Comparison of ENCODE assay signal across 8 mouse cellular contexts in the genomic region with DNA sequence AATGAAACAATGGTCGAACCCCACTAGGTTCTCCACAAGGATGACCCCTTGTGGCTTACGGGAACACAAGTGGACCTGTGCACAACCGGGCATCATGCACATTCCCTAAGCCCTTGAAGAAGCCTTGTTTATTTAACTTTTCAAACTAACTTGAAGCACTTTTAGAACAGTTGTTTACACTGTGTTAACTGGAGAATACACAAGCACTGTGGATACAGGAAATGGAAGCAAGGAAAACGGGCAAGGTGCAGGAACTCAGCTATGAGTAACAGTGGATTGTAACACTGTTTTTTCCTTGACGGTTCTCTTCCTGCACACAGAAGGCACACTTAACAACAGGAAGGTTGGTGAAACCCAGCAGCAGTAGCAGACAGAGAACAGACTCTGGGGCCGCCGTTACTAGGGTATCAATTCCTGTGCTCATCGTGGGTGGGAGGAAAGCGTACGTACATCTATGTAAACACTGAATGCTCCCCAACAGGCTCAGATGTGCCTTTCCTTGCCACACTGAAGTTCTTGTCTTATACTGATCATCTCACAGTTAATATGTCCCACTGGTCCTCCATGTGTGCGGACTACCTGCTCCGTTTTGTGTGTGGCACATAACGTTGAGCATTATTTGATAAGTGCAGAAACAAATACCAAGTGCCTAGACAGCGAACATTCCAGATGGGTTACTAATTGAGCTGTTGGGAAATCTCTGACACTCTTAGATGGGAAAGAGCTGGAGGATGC.
DNase-seq lines count a peak whose midpoint lies in the region; ATAC-seq and TF ChIP-seq lines count a peak whose summit lies in the region.

No protein-coding gene starts in this region.

- H3K4me3 ChIP-seq in heart, embryonic 16.5 days (ENCODE audit: low read length) = no peak overlapping the region
- no peak overlapping the region for H3K4me3 ChIP-seq in heart, embryonic 11.5 days (ENCODE audit: low read depth, low read length)
- H3K4me3 ChIP-seq in embryonic facial prominence, embryonic 13.5 days = no peak overlapping the region
- H3K4me3 ChIP-seq in kidney, postnatal 0 days (replicated peaks; ENCODE audit: low read depth, low read length) = no peak overlapping the region
- H3K4me3 ChIP-seq in midbrain, embryonic 14.5 days (replicated peaks; ENCODE audit: low read depth, low read length) = no peak overlapping the region

- peak overlapping the region; percentile 31; the same call in 1 of the 2 replicates for H3K9ac ChIP-seq in heart, embryonic 16.5 days (ENCODE audit: low read length)
- no peak overlapping the region for H3K9ac ChIP-seq in heart, embryonic 11.5 days (ENCODE audit: low read depth, low read length)
- H3K9ac ChIP-seq in embryonic facial prominence, embryonic 13.5 days = peak overlapping the region; percentile 40; the same call in 1 of the 2 replicates
- H3K9ac ChIP-seq in kidney, postnatal 0 days (ENCODE audit: low read depth, low read length) = no peak overlapping the region
- H3K9ac ChIP-seq in midbrain, embryonic 14.5 days (replicated peaks; ENCODE audit: low read length) = no peak overlapping the region

- H3K27ac ChIP-seq in heart, embryonic 16.5 days (ENCODE audit: low read length) = peak overlapping the region; percentile 61
- no peak overlapping the region for H3K27ac ChIP-seq in heart, embryonic 11.5 days (ENCODE audit: low read depth, low read length)
- H3K27ac ChIP-seq in embryonic facial prominence, embryonic 13.5 days = 0 out of 2 replicates have a peak overlapping the region, but pooled peaks have one; percentile 24
- peak overlapping the region; percentile 47; the same call in 1 of the 2 replicates for H3K27ac ChIP-seq in kidney, postnatal 0 days
- no peak overlapping the region for H3K27ac ChIP-seq in midbrain, embryonic 14.5 days (replicated peaks; ENCODE audit: low read depth, low read length)

- ATAC-seq in heart, embryonic 16.5 days (replicated peaks; ENCODE audit: extremely low read depth, insufficient read depth, low FRiP score) = no peak
- ATAC-seq in heart, embryonic 11.5 days (replicated peaks; ENCODE audit: insufficient number of reproducible peaks, low FRiP score, low TSS enrichment) = no peak
- no peak for ATAC-seq in embryonic facial prominence, embryonic 13.5 days (ENCODE audit: insufficient number of reproducible peaks, insufficient read depth, low FRiP score, low TSS enrichment, low read depth)
- ATAC-seq in kidney, postnatal 0 days (replicated peaks; ENCODE audit: low FRiP score, low read depth) = peak; percentile 30; the same call in 1 of the 2 replicates
- ATAC-seq in midbrain, embryonic 14.5 days (ENCODE audit: low FRiP score, low TSS enrichment) = peak; percentile 4; the same call in 1 of the 2 replicates

- H3K27me3 ChIP-seq in heart, embryonic 16.5 days (ENCODE audit: control insufficient read depth, insufficient read depth, low read length) = peaks cover 2% of the 10 kb centered on the region; the same call in 1 of the 2 replicates
- no peaks in the 10 kb centered on the region for H3K27me3 ChIP-seq in heart, embryonic 11.5 days (ENCODE audit: control insufficient read depth, insufficient read depth, low read length)
- H3K27me3 ChIP-seq in embryonic facial prominence, embryonic 13.5 days = no peaks in the 10 kb centered on the region
- H3K27me3 ChIP-seq in kidney, postnatal 0 days (ENCODE audit: insufficient read depth, low read length) = no peaks in the 10 kb centered on the region
- no peaks in the 10 kb centered on the region for H3K27me3 ChIP-seq in midbrain, embryonic 14.5 days (ENCODE audit: control insufficient read depth, insufficient read depth, low read length)

- H3K4me1 ChIP-seq in heart, embryonic 16.5 days (ENCODE audit: control insufficient read depth, insufficient read depth, low read length) = peaks cover 4% of the 10 kb centered on the region; the same call in 1 of the 2 replicates
- H3K4me1 ChIP-seq in heart, embryonic 11.5 days (ENCODE audit: control insufficient read depth, insufficient read depth, low read length) = no peaks in the 10 kb centered on the region
- H3K4me1 ChIP-seq in embryonic facial prominence, embryonic 13.5 days = peaks cover 13% of the 10 kb centered on the region
- H3K4me1 ChIP-seq in kidney, postnatal 0 days (replicated peaks; ENCODE audit: insufficient read depth, low read length) = 0 out of 2 replicates have a peak, but pooled peaks cover 3% of the 10 kb centered on the region
- H3K4me1 ChIP-seq in midbrain, embryonic 14.5 days (ENCODE audit: control insufficient read depth, insufficient read depth, low read length) = 0 out of 2 replicates have a peak, but pooled peaks cover 7% of the 10 kb centered on the region

- DNase-seq in kidney, postnatal 0 days (ENCODE audit: low spot score) = peak; percentile 11
- DNase-seq in midbrain, embryonic 14.5 days = no peak
- no peak for DNase-seq in cerebellum, adult 9-11 months
- DNase-seq in right cerebral cortex, postnatal 4 days = no peak
- DNase-seq in spleen, postnatal 36 days (ENCODE audit: low spot score in 2 of 2) = no peak

- peak overlapping the region; percentile 15; the same call in 1 of the 2 replicates for H3K4me2 ChIP-seq in heart, embryonic 16.5 days (ENCODE audit: low read depth, low read length)
- no peak overlapping the region for H3K4me2 ChIP-seq in heart, embryonic 11.5 days
- H3K4me2 ChIP-seq in embryonic facial prominence, embryonic 13.5 days = no peak overlapping the region
- no peak overlapping the region for H3K4me2 ChIP-seq in kidney, postnatal 0 days (ENCODE audit: low read length)
- no peak overlapping the region for H3K4me2 ChIP-seq in midbrain, embryonic 14.5 days (ENCODE audit: low read length)

- WGBS in heart, embryonic 16.5 days = 60% methylated on average over 14 of the region's 14 CpGs
- WGBS in heart, embryonic 11.5 days (ENCODE audit: insufficient replicate concordance) = 71% methylated on average over 14 of the region's 14 CpGs
- WGBS in embryonic facial prominence, embryonic 13.5 days = 77% methylated on average over 14 of the region's 14 CpGs
- 61% methylated on average over 14 of the region's 14 CpGs for WGBS in kidney, postnatal 0 days
- 86% methylated on average over 14 of the region's 14 CpGs for whole genome bisulfite sequencing in midbrain, embryonic 14.5 days

- H3K9me3 ChIP-seq in heart, embryonic 16.5 days (replicated peaks; ENCODE audit: control insufficient read depth, low read length) = no peaks in the 10 kb centered on the region
- no peaks in the 10 kb centered on the region for H3K9me3 ChIP-seq in heart, embryonic 11.5 days (replicated peaks; ENCODE audit: control insufficient read depth, low read length)
- H3K9me3 ChIP-seq in embryonic facial prominence, embryonic 13.5 days = no peaks in the 10 kb centered on the region
- H3K9me3 ChIP-seq in kidney, postnatal 0 days (replicated peaks; ENCODE audit: low read length) = no peaks in the 10 kb centered on the region
- no peaks in the 10 kb centered on the region for H3K9me3 ChIP-seq in midbrain, embryonic 14.5 days (ENCODE audit: control insufficient read depth, low read length)

- no peaks in the 10 kb centered on the region for H3K36me3 ChIP-seq in heart, embryonic 16.5 days (ENCODE audit: control insufficient read depth, insufficient read depth)
- no peaks in the 10 kb centered on the region for H3K36me3 ChIP-seq in heart, embryonic 11.5 days (ENCODE audit: control insufficient read depth, insufficient read depth, low read length)
- H3K36me3 ChIP-seq in embryonic facial prominence, embryonic 13.5 days = no peaks in the 10 kb centered on the region
- H3K36me3 ChIP-seq in kidney, postnatal 0 days (ENCODE audit: insufficient read depth, low read length) = no peaks in the 10 kb centered on the region
- no peaks in the 10 kb centered on the region for H3K36me3 ChIP-seq in midbrain, embryonic 14.5 days (ENCODE audit: control insufficient read depth, insufficient read depth, low read length)

- TF ChIP-seq CTCF in kidney, postnatal 0 days (IDR thresholded peaks at IDR 0.05; ENCODE audit: low read depth) = peak; percentile 45; the same call in 1 of the 2 replicates

Comparison
In these comparisons a context has a peak if more than half of its experiments do, and no peak if none do; other contexts are left out.
1. H3K27ac ChIP-seq: peak in heart, embryonic 16.5 days (single experiment), embryonic facial prominence, embryonic 13.5 days (single experiment) and kidney, postnatal 0 days (single experiment); none in heart, embryonic 11.5 days (single experiment) and midbrain, embryonic 14.5 days (single experiment).
2. H3K9ac ChIP-seq: peak in heart, embryonic 16.5 days (single experiment) and embryonic facial prominence, embryonic 13.5 days (single experiment); none in heart, embryonic 11.5 days (single experiment), kidney, postnatal 0 days (single experiment) and midbrain, embryonic 14.5 days (single experiment).
3. ATAC-seq: peak in kidney, postnatal 0 days (single experiment) and midbrain, embryonic 14.5 days (single experiment); none in heart, embryonic 16.5 days (single experiment), heart, embryonic 11.5 days (single experiment) and embryonic facial prominence, embryonic 13.5 days (single experiment).